Mouse (Mus musculus) spleen, postnatal 10 days (tissue): ENCODE results near the gene Bola1.

ENCODE experiments used
- DNase-seq, 2 experiments: peaks; one replicate each; pipeline ENCODE4 v3.0.0; 2021 to 2022; ENCODE audit warnings: low spot score in 2 of 2

The Bola1 gene

GRCm38 (mm10) chr3:96155501-96155900 lies 64.0 kb downstream of the Bola1 start:
- DNase-seq: no peak

GRCm38 (mm10) chr3:96152611-96153010 lies 66.9 kb downstream of the Bola1 start:
- no peak for DNase-seq

- DNase-seq: no peak
Observed at GRCm38 (mm10) chr3:96151836-96152235, 67.7 kb downstream of the Bola1 start.

GRCm38 (mm10) chr3:96147950-96148349 lies 71.6 kb downstream of the Bola1 start:
- peak; percentile 24 to 59 for DNase-seq
